Mouse (Mus musculus): Measurements from ENCODE around the gene Copg2.

The Copg2 gene

DNA sequence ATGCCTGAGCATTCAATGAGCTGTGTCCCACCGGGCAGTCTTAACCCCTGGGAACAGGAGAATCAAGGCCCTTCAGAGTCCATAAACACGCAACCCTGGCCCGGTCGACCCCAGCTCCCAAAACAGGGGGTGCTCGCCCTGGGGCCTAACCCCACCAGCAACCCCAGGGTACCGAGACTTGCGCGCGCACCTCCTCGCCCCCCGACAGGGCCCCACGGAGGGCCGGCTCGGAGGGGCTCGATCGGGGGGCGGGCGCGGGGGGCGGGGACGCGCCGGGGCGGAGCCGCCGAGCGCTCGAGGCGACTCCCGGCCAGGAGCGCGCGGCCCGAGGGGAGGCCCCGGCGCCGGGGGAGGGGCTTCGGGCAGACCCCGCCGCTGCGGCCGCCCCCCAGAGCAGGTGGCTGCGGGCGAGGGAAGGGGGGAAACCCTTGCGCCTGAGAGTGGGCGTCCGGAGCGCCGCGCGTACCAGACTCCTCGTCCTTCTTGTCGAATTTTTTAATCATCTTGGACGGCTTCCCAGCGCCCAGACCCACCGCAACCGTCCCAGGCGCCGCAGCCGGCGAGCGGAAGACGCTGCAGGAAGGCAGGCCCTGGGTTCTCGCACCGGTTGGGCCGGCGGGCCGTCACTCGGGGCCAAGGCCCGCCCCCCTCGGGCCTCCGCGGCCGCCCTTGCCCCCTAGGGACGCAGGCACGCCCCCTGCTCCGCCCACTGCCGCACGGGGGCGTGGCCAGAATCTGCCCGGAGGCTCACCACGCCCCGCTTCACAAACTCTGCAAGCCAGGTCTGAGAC, at the start of gene Copg2:
Gene Copg2, minus strand, starts transcription at position 600 of the 791 bp plus-strand sequence.
- DNase-seq (ENCODE audit: extremely low spot score, low spot score) = peak; percentile 95

- DNase-seq (ENCODE audit: extremely low spot score, low spot score) = no peak
These were observed 42.7 kb upstream of the Copg2 start for GRCm38 (mm10) chr6:30939264-30939663.

- DNase-seq (ENCODE audit: extremely low spot score, low spot score) = no peak
These were observed 26.2 kb upstream of the Copg2 start for GRCm38 (mm10) chr6:30922821-30923220.

DNA sequence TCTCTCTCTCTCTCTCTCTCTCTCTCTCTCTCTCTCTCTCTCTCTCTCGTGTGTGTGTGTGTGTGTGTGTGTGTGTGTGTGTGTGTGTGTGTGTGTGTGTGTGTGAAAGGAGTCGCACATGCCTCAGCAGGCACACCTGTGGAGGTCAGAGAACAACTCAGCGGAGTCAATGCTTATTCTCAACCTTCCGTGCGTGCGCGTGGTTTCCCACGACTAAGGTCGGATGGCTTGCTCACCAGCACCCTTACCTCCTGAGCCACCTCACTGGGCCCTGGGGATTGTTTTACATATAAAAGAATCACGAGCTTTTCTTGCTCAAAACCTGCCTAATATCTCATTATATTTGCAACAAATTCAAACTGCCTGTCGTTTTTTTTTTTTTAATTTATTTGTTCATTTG, 25.2 kb upstream of the Copg2 start:
- no peak for DNase-seq (ENCODE audit: extremely low spot score, low spot score)

- DNase-seq (ENCODE audit: extremely low spot score, low spot score) = no peak
These were observed 24.5 kb upstream of the Copg2 start for GRCm38 (mm10) chr6:30920834-30921675.

DNA sequence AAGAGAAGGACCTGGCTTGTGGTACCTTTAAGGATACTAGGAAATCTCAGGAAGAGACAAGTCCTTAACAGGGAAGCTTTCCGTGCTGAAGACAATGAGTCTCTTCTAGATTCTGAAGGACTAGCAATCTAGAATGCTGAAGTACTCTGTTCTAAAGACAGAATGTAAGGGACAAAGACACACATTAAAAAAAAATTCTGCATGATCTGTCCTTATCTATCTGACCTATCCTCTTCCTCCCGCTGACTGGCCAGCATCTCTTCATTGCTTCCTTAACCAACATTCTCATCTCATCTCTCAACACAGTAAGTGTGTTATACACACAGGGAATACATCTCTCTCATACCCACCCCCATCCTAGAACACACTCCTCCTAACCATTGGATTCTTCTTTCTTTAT, 18.9 kb upstream of the Copg2 start, which contains the start of gene Tsga13:
Gene Tsga13, minus strand, starts transcription at position 101 of the 400 bp plus-strand sequence.
- DNase-seq (ENCODE audit: extremely low spot score, low spot score) = no peak

GRCm38 (mm10) chr6:30907970-30908369, 11.4 kb upstream of the Copg2 start:
- no peak for DNase-seq (ENCODE audit: extremely low spot score, low spot score)

GRCm38 (mm10) chr6:30904911-30905310, 8.3 kb upstream of the Copg2 start:
- no peak for DNase-seq (ENCODE audit: extremely low spot score, low spot score)

- DNase-seq (ENCODE audit: extremely low spot score, low spot score) = no peak
These were observed 7.4 kb upstream of the Copg2 start for GRCm38 (mm10) chr6:30904033-30904432.

DNA sequence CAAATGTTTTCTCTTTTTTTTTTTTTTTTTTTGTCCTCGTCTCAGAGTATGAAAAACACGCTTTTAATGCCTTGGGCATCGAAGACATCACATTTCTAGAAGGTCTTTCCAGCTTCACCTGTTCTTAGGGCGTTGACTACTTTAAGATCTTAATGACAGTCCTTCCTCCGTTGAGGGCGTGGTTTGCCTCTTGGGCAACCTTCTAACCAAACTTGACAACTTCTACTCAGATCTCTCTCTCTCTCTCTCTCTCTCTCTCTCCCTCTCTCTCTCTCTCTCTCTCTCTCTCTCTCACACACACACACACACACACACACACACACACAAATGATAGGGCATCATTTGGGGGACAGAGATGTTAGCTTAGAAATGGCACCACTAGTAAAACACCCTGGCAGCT, 926 bp upstream of the Copg2 start:
- DNase-seq (ENCODE audit: extremely low spot score, low spot score) = no peak

DNA sequence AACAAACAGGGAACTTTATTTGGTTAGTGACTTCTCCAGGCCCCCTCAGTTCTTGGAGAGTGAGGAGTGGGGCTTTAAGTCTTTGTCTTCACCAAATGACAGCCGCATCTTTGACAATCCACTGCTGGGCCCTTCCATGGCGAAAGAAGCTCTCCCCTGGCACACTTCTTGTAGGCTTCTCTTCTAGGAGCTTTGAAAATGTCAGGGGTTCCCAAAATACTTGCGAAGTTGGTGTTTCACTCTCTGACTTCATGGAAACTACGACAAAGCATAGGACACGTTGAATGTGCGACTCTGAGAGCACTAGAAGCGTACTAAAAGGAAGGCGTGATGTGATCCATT, 363 bp upstream of the Copg2 start:
- no peak for DNase-seq (ENCODE audit: extremely low spot score, low spot score)

- no peak for DNase-seq (ENCODE audit: extremely low spot score, low spot score)
These were observed 787 bp downstream of the Copg2 start for GRCm38 (mm10) chr6:30895819-30896194.

DNA sequence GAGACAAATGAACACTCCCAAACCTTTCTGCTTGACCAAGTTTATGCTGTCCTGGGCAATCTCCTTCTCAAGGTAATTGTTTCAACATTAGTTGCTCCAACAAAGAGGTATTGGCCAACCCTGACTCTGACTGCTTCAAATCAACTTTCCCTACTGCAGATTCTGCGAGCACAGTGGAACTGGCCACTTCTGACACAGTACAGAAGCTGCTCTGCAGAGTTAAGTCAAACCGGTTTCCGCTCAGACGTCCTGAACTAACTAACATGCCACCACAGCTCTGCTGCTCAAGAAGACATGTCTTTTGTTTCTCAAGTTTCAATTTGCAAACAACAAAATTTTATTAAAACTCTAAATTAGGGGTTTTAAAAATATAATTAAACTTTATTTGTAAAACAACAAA, 3.5 kb downstream of the Copg2 start:
- DNase-seq (ENCODE audit: extremely low spot score, low spot score) = no peak

- DNase-seq (ENCODE audit: extremely low spot score, low spot score) = no peak
These were observed 4.8 kb downstream of the Copg2 start for GRCm38 (mm10) chr6:30891761-30892160.

- no peak for DNase-seq (ENCODE audit: extremely low spot score, low spot score)
These were observed 11.7 kb downstream of the Copg2 start for GRCm38 (mm10) chr6:30884856-30885255.

DNA sequence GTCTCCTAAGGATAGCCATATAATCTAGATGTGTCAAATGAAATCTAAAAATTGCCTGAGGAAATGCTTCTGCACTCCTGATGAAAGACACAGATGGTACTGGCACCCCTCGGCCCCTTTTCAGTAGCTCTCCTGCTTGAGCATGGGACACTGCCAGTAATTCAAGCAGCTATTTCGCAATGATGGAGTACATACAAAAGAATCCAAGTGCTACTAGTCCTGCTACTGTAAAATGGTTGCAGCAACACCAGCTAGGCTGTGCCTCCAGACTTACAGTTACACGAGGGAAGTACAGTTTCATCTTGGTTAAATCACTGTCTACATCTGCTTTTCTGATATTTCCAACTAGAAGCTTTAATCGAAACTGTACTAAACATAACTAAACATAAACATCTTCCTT, 13.1 kb downstream of the Copg2 start:
- DNase-seq (ENCODE audit: extremely low spot score, low spot score) = no peak

DNA sequence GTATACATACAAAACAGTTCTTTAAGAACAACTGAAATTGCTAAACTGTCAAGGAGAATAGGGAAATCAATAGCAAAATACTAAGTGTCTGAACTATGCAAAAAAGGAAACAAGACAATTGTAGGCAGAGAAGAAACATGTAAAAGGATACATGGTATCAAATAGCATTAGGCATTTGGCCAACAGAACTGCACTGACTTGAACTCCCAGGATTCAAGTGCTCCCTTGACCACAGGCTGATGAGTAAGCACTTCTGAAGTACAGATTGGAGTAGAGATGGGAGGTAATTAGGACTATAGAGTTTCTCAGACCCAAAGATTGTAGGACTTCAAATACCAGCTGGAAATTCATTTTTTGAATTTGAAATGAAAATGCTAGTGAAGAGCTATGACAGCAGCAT, 19.9 kb downstream of the Copg2 start:
- DNase-seq (ENCODE audit: extremely low spot score, low spot score) = no peak

GRCm38 (mm10) chr6:30866501-30866900, 30.1 kb downstream of the Copg2 start:
- no peak for DNase-seq (ENCODE audit: extremely low spot score, low spot score)

GRCm38 (mm10) chr6:30865031-30865678, 31.4 kb downstream of the Copg2 start:
- DNase-seq (ENCODE audit: extremely low spot score, low spot score) = no peak

- DNase-seq (ENCODE audit: extremely low spot score, low spot score) = no peak
These were observed 40.6 kb downstream of the Copg2 start for GRCm38 (mm10) chr6:30855956-30856355.

DNA sequence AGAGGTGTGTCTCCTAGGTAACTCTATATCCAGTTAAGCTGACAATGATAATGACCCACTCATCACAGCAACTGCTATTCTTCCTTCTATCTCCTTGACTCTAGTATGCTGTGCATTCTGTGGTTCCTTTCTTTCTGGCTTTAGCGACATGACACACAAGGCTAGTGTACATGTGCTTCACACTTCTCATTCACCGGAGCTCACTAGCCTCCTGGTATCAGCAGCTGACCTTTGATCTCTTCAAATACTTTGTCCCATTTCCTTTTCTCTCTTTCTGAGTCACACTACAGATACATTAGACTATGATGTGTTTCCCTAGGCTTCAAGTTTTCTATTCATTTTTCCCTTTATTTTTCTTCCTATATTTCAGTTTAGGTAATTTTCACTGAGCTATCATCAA, 41.4 kb downstream of the Copg2 start:
- no peak for DNase-seq (ENCODE audit: extremely low spot score, low spot score)

DNA sequence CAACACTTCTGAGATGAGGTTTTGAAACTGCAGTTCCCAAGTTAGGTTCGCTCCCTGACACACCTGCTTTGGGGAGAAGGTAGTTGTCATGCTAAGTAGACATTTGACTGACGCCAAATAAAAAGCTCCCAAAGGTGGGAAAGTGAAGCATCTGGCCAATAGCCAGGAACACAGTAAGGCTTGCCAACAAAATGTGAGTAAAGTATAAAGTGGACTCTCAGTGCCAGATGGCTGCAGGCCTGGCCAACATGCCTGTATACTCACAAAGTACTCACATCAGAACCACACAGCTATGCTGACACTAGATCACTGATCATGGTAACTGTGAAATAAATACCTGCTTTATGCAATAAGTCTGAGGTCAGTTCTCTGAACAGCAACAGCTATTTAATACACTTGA, 46.8 kb downstream of the Copg2 start:
- DNase-seq (ENCODE audit: extremely low spot score, low spot score) = no peak
